Mouse (Mus musculus) spleen, adult 2 months (tissue): ENCODE measurements at regions not wholly inside any gene's neighbourhood (a gene's known extent, or its start where the extent isn't known, plus 50 kb on each side); places are given as distances from the start of the nearest gene placed in this dataset.

Source experiments
- CTCF ChIP-seq: fragments of 200-500 bp; IDR thresholded peaks from 2 replicates; pipeline ENCODE4 v1.5.1; 2011; ENCODE audit warnings: mild to moderate bottlenecking, inconsistent platforms; ENCODE audit not compliant: insufficient read depth, insufficient read length, insufficient replicate concordance; ENCODE audit errors: extremely low read depth
- POLR2A ChIP-seq: fragments of 200-500 bp; IDR thresholded peaks from 2 replicates; pipeline ENCODE4 v1.6.1; 2011; ENCODE audit warnings: low read depth, low read length, inconsistent platforms

DNA sequence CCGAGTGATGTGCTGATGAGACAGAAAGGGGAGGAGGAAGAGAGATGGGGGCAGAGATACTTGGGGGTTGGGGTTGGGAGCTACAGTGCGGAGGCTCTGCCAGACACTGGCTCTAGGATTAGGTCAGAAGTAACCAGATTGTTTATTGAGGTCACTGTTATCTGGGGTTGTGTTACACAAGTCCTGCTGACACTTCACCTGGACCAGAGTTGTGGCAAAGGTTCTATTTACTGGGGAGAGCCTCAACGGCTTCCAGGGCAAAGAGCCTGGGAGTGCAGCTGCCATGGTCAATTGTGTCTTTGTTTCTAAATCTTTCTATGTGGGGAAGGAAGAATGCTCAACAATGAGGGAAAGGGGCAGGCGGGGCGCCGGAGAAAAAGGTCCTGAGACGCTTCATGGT, 144.6 kb upstream of the Stt3b start:
- TF ChIP-seq POLR2A = no peak
- TF ChIP-seq CTCF = no peak
